Mouse (Mus musculus) right cerebral cortex, postnatal 4 days (tissue): ENCODE data around the gene Gm28035.

Experiments used
- DNase-seq: peaks from one replicate; pipeline ENCODE4 v3.0.0-alpha.2; 2022

The Gm28035 gene

DNA sequence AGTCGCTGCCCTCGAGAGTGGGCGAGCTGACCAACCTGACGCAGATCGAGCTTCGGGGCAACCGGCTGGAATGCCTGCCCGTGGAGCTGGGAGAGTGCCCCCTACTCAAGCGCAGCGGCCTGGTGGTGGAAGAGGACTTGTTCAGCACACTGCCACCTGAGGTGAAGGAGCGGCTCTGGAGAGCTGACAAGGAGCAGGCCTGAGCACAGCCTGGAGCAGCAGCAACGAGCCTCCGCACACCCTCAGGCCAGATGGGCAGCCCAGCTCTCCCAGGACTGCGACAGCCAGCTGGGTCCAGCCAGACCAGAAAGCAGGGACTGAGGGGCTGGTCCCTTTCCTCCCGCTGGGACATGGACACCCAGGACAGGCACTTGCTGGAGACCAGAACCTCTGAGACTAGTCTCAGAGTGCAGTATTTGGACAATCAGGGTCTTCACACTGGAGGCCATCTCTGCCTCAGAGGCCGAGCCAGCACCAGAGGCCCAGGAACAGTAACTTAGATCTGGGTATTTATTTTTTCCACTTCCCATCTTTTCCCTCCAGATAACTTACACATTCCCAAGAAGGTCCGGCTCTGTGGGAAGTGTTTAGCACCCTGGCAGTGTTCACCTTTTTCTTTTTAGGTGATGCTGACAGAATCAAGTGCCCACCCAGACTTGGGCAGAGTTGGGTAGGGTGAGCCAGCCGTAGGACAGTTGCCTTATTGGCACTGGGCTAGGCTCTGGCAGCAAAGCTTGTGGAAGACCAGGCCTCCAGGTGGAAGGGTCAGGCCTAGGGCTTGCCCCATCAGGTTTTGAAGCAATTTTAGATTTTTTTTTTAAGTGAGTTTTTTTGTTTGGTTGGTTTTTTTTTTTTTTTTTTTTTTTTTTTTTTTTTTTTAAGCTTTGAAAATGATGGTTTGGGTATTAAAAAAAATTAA lies 21.8 kb downstream of the Gm28035 start:
- no peak for DNase-seq

DNA sequence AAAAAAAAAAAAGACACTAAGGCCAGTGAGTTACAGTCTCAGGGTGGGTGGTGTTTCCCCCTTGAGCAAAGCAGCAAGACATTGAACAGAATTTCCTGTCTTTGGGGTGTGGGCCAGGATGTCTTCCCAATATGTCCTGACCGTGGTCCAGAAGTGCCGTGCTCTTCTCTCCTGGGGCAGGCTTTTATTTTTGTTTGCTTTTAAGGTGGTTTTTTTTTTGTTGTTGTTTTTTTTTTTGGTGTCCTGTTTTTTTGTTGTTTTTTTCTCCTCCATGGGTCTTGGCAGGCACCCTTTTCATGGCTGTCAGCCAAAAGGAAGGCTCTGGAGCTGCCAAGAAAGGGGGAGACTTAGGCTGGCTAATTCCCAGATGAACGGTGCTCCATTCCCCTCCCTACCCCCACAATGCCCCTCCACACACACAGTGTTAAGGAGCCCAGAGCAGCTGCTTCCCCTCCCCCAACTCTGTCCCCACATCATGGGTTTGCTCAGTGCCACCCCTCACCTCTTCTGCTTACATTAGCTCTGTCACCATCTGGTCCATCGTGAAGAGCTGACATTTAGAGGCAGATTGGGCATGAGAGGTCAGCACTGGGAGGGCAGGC lies 22.6 kb downstream of the Gm28035 start:
- peak; percentile 61 for DNase-seq

DNA sequence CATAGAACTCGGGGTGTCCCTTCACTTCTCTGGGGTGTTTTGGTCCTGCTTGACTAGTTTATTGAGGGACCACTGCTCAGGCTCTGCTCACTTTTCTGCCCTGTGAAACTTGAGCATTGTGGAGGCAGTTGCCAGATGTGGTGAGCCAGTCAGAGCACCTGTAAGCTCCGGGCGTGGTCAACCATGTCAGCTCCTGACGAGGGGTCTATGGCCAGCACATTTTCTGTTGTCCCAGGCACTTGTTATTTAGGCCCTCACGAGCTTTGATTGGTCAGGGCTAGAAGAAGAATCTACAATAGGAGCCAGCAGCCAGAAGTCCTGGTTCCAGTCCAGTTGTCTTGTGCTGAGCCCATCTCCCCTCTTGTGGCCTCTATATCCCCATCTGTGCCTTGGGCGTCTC lies 23.4 kb downstream of the Gm28035 start:
- no peak for DNase-seq

DNA sequence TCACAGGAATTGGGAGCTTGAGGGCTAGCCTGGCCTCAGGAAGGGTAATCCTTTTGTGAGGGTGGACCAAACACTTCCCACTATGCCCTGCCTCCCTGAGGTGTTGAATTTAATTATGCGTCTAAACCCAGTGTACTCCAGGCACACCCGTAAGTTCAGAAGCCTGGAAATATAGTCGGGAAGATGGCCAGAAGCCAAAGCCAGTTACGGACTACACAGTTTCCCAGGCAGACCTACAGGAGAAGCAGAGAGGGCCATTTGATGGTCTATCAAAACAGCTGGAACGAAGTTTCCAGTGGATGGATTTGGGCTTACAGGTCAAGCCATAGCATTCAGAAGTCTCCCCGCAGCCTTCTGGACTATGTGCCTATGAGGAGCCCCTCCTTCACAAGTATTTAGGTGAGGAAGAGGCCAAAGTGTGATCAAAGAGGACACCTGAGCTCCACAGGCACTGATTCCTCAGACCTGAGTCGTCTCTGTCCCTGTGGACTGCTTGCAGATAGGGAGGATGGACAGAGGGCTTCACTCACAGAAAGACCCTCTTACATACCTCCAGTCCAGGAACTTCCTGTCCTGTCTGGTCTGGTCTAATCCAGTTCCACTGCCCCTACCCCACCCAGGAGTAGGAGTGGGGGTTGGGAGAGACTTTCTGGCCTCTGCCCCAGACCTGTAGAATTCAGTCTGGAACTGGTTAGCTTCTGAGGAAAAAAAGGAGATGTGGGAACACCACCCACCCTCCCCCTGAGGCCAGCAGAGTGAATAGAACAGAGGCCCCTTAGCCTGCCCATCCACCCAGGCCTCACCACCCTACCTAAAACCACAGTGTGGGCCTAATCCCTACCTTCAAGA lies 24.5 kb downstream of the Gm28035 start:
- DNase-seq = no peak

DNA sequence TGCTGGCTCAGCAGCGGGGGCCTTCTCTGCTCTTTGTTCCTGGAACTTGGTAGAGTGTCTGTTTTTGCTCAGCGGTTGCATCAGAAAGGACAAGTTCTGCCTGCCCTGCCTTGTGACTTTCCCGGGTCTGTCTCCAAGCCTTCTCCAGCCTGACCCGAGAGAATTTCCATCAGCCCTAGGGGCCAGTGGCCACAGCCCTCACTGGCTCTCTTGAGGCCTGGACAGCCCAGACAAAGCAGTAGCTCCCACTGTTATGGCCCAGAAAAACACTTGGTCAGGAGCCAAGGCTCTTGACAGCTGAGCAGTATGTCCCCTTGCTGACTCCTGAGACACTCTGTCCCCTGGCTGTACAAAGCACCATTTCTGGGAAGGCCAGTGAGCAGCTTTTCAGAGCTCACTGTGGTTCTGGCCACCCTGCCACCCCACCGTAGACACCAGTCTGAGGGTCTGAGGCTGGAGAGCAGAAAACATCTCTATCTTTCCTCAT lies 25.4 kb downstream of the Gm28035 start, which contains the start of gene Phyhd1:
Phyhd1 (plus strand) TSS at position 437 of the 487 bp plus-strand sequence.
- no peak for DNase-seq

DNA sequence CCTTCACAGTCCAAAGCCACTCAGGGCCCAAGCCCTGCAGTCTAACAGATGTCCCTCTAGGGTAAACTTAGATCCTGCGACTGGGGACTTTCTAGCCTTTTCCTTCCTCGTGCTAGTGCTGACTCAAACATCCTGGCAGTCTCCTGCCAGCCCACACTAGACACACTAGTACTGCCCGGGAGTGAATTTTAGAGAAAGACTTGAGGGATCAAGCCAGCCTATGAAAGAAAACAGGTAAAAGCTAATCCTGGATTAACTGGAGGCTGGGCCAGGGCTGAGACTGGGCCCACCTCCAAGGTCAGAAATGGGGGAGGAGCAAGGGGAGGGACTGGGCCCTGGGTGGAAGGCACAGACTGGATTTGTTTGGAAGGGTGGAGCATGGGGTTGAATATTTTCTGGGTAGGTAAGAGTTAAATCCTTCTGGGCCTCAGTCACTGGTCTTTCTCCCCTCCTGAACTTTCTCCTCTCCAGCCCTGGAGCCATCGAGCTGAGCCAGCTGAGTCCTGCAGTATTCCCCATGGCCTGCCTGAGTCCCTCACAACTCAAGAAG lies 26.1 kb downstream of the Gm28035 start:
- DNase-seq = no peak

DNA sequence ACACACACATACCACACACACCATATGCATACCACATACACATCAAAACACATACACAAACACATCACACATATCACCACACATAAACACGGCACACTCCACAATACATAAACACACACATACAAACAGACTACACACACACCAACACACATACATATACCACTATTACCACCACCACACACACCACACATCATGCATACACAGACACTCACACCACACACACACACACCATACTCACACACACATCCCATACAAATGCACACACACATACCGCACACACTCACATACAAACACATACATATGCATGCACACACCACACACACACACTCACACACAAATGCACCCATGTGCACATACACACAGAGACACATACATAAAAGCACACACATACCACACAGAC lies 27.1 kb downstream of the Gm28035 start:
- no peak for DNase-seq

DNA sequence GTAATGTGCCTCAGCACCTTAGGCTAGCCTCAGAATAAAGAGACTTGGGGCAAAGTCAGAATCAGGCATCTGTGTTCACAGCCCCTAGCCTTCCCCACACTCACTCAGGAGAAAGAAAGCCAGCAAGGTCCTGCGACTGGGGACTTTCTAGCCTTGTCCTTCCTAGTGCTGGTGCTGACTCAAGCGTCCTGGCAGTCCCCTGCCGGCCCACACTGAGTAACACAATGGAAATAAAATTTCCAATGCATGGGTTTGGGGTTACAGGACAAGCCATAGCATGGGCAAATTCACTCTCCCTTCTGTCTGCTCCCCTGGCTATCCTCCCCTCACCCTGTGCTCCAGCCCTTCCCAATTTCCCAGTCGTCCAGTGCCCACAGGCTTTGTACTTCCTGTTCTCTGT lies 28.0 kb downstream of the Gm28035 start:
- DNase-seq = no peak

DNA sequence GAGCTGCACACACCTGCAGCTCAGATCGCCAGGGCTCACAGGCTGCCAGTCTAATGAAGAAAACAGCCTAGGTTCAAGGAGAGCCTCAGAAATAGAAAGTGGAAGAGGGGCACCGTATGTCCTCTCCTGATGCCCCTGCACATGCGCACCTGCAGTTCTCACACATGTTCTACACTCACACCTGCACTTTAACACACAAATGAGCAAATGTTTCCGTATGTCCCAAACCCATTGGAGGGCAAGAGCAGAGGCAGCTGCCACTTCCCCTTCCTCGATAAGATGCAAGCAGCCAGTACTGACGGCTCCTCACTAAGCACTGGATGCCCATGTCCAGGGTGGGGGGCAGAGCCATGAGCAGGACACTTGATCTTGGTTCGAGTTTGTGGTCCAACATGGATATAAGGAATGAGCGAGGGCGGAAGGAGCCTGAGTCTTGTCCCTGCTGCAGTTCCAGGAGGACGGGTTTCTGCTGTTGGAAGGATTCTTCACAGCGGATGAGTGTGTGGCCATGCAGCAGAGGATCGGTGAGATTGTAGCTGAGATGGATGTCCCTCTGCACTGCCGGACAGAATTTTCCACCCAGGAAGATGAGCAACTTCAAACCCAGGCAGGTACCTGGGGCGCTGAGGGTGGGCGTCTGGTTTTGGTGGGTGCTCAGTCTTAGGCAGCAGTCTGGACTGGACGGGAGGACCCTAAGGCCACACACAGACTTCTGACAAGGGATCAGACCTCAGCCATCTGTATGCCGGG lies 29.0 kb downstream of the Gm28035 start:
- no peak for DNase-seq

DNA sequence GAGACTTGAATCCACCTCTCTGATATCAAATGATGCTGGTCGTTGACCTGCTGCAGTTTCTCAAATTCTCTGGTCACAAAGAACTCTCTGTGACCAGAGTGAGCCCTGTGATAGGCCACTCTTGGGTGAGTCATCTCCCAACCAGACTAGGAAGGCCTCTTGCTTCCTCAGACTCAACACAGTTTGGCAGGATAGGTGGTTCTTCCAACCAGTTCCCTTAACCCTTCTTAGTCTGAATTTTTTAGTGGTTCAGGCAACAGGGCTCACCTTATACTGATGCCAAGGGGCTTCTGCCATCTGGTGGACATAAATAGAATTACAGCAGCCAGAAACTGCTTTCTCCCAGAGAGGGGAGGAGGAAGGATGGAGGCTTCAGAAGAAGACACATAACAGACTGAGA lies 29.8 kb downstream of the Gm28035 start:
- DNase-seq = no peak

DNA sequence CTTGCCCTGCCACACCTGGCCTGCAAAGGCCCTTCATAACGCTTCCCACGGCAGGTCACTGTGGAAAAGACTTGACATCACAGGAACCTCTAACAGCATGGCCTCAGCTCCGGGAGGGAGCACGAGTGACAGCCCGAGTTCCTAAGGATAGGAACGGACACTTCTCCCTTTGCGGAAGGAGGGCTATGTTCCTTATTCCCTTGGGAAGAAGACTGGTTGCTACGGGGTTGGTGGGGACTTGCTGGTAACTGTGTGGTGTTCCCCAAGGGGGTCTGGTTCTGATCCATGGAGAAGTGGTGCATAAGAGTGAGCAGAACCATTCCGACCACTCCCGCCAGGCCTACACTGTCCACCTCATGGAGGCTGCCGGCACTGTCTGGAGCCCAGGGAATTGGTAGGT lies 40.4 kb downstream of the Gm28035 start, which contains the start of gene Gm28038:
Gm28038 (plus strand) TSS at position 301 of the 400 bp plus-strand sequence.
- no peak for DNase-seq

DNA sequence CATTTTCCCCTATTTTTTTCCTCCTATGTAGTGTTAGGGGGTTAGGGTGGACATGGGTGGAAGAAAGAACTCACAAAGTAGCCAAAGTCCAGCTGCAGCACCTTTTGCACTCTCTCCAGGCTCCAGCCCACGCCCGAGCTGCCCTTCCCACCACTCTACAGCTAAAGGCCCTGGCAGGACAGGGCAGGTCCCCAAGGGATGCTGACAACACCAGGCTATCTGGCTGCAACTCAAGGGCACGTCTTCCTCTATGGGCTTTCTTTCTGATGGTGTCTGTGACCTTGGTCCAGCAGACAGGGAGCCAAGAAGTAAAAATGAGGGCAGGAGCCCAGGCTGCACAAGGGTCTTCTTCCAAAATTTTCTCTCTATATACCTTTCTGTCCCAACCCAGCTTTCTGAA lies 41.3 kb downstream of the Gm28035 start:
- DNase-seq = no peak

DNA sequence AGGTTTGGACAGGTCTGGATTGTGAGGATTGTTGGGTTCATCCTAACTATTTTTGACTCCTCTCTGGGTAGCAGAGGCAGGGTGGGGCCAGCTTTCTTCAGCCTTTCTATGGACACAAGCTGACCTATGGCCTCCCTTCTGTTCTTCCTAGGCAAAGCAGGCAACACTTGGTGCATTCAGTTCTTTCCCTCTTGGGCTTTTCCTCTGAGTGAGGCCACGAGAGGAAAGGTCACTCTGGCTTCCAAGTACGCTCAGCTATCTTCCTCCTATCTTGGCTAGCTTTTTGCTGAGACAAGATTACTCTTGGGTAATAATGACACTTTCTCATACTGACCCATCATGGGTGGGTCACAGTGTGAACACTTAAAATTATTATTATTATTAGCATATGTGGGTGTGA lies 42.8 kb downstream of the Gm28035 start:
- no peak for DNase-seq

DNA sequence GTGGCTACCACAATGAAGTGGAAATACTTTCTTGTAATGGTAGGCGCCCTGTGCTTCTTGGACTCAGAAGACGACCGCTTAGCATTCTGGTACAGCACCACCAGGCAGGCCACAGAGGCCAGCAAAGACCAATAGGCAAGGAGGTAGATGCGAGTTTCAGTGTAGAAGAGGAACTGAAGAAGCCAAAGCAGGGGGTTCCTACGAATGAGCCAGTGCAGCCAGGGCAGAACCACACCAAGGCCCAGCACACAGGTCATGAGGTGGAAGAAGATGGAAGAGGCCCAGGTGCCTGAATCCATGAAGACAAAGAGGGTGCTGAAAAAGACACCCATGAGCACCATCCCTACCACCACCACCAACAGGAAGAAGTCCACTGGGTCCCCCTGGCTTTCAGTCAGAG lies 44.6 kb downstream of the Gm28035 start:
- DNase-seq = no peak

DNA sequence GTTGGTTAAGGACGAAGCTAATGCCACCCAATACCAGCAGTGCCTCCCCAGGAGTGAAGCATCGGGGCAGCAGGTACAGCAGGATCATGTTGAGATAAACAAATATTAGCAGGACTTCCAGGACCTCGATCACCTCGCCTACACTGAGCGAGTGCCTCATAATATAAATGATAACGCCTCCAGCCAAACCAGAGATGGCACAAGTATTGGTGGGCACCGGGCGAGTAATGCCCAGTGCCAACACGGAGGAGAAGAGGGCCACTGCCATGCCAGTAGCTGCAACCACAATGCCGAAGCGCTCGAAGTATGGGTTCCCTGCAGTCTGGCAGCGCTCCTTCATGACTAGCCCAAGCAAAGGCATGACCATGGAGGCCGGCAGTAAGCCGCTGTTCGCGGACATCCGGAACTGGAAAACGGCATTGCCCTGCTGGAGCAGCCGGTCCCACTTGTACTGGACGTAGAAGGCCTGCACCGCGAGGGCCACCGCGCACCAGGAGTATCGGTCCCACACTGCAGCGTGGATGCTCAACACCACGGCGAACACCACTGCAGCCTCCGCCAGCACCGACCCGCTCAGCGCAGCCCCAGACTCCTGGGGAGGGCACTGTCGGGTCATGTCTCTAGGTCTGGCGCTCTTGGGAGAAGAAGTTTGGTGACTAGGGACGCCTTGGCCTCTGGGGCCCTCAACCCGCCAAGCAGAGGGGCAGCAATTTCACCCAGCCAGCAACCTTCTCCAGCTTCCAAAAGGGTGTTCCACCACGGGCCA lies 45.2 kb downstream of the Gm28035 start:
- peak; percentile 32 for DNase-seq

DNA sequence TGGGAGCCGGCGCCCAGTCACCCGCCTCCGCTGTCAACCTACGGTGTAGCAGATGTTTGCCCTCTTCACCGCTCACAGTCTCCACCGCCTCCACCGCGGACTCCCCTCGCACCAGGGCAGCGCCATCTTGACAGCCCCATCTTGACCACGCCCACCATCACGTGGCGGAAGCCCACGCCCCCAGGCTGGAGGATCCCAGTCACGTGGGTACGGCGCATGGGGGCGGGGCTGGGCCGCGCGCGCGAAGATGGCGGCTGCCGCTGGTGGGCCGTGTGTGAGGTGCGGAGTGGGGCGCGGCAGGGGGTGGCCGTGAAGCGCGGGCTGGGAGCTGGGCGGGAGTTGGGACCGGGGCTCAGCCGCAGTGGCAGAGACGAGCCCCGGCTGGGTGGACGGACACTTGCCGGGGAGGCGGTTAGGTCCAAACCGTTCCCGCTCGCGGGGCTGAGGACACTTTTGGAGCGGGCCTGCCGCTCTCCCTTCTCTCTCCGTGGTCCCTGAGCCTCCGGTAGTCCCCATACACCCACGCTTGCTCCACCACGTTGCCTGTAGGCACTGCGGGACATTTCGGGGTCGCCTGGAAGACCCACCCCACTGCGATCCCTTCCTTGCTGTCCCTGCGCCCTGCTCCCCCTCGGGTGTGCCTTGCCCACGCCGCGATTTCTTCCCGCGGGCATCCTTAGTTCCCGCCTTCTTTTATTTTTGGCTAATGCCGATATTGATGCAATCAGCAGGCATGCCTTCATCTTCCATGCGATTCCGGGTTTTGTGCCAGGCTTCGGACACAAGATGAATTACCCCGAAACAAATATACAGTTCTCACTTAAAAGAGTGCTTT lies 46.0 kb downstream of the Gm28035 start, which contains the start of the genes Dolk and Nup188:
Dolk (minus strand) TSS at position 143 of the 835 bp plus-strand sequence.
Nup188 (plus strand) TSS at position 206 of the 835 bp plus-strand sequence.
- peak; percentile 98 for DNase-seq

DNA sequence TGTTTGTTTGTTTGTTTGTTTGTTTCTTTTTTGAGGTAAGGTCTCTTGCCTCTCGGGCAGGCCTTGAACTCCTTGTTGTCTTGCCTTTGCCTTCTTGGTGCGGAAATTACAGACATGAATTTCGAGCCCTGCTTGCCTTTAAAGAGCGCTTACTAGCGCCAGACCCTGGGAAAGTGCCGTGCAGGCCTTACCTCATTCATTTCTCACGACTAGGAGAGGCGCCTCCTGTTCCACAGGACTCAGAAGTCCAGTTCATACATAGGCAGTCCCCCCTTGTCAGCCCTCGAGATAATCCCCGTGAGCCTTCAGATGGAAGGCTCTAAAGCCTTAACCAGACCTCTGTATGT lies 46.6 kb downstream of the Gm28035 start:
- DNase-seq = peak; percentile 26

DNA sequence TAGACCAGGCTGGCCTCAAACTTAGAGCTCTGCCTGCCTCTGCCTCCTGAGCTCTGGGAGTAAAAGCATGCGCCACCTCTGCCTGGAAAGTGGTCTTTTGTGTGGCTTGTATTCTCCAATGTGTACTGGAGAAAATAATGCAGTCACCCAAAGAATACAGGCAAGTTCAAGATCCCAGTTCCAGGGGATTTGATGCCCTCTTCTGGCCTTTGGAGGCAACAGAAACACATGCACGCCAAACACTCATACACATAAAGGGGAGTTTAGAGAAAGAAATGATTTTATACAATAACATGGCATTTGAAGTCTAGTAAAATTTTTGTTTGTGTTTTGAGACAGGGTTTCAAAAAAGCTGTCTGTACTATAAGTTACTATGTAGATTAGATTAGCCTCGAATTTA lies 59.2 kb downstream of the Gm28035 start:
- no peak for DNase-seq

DNA sequence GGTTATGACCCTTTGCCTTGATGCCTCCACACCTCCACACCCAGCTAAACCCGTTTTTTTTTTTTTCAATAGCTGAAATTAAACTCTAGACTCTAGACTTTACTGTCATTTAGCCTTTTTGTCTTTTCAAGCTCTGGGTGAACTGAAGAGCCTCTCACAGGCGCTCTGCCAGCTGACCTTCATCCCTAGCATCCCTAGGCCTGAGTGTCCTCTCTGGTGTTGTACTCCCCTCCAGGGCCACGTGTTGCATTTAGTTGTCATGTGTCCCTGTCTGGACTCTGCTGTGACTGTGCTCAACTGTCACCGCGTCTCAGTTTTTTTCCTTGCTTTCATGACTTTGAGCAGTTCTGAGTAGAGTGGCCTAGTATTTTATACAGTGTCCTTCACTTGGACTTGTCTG lies 59.6 kb downstream of the Gm28035 start:
- no peak for DNase-seq

DNA sequence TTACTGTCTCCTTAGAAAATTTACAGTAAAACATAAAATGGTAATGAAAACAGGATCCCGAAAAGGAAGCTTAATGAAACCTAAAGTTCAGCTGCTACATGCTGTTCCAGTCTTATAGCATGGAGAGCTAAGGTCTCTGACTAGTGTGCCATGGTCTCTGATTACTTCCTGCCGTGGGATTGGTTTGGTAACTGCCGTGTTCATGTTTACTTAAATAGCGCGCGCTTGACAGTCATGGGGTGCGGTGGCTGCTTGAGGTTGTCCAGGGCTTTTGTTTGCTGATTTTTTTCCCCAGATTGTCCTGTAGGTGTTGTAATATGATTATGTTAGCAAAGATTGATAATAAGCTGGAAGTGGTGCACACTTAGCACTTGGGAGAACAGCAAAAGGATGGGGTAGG lies 65.7 kb downstream of the Gm28035 start:
- DNase-seq = no peak
